Mouse (Mus musculus): Measurements from ENCODE around the gene Taf10. TPM values are rescaled to one million over a fixed set of nuclear protein-coding genes. Genes with fewer than 3 reads are reported as not detected.

Taf10 gene
- total and polyA plus RNA-seq, 3 experiments = 233 to 350 TPM; not detected in 1

DNA sequence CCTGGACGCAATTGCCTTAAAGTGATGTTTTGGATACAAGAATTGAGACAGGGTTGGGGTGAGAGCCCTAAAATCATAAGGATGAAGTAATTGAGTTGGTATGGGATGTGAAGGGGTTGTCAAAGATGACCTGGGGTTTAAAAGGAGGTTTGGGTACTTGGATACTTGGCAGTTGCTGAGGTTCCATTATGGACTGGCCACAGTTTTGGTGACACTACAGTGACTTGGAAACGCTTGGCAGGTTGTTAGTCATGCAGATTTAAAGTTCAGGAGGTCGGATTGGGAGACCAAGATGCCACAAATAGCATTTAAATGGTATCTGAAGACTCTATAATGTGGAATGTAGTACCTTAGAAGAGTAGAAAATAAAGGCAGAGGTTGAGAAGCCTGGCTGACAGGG lies 6.5 kb downstream of the Taf10 start:
- peak overlapping the region; percentile 74 for H3K27ac ChIP-seq (ENCODE audit: control insufficient read depth, low read depth, low read length)
- peak overlapping the region; percentile 77 to 99 for H3K4me3 ChIP-seq (ENCODE audit: control insufficient read depth in 1 of 2, insufficient read depth in 1 of 2, low read depth in 2 of 2, low read length in 2 of 2)
- DNase-seq (ENCODE audit: low read depth, low spot score) = no peak
- H3K79me2 ChIP-seq (ENCODE audit: control insufficient read depth, insufficient read depth, low read length, poor library complexity) = peaks cover 38% of the 10 kb centered on the region
- peak overlapping the region; percentile 91 for H3K9ac ChIP-seq (ENCODE audit: control insufficient read depth, low read depth, low read length, poor library complexity, severe bottlenecking)
- no peak for TF ChIP-seq ELF1 (IDR thresholded peaks at IDR 0.05; ENCODE audit: low read depth, low read length)
- TF ChIP-seq GATA1 (IDR thresholded peaks at IDR 0.05; ENCODE audit: low read depth, low read length) = no peak
- no peak for TF ChIP-seq GABPA (IDR thresholded peaks at IDR 0.05; ENCODE audit: low read depth, low read length)
- no peak for TF ChIP-seq POLR2AphosphoS5 (IDR thresholded peaks at IDR 0.05; ENCODE audit: borderline replicate concordance, low read depth, low read length)
- no peak for TF ChIP-seq MAZ (IDR thresholded peaks at IDR 0.05; ENCODE audit: low read depth, low read length)
- no peak for TF ChIP-seq MXI1 (IDR thresholded peaks at IDR 0.05; ENCODE audit: low read depth, low read length)
- TF ChIP-seq JUND (IDR thresholded peaks at IDR 0.05; ENCODE audit: low read depth, low read length) = no peak
- no peak for TF ChIP-seq NRF1 (IDR thresholded peaks at IDR 0.05; ENCODE audit: insufficient read depth, low read depth, low read length, poor library complexity, severe bottlenecking)
- no peak for TF ChIP-seq MEF2A (IDR thresholded peaks at IDR 0.05; ENCODE audit: extremely low read depth, insufficient replicate concordance, low read depth, low read length, poor library complexity, severe bottlenecking)
- no peak for TF ChIP-seq CHD2 (IDR thresholded peaks at IDR 0.05; ENCODE audit: low read length)
- TF ChIP-seq RAD21 (IDR thresholded peaks at IDR 0.05; ENCODE audit: low read depth, low read length) = no peak
- no peak for TF ChIP-seq MYC (IDR thresholded peaks at IDR 0.05; ENCODE audit: low read depth, low read length)
- TF ChIP-seq POLR2AphosphoS2 (IDR thresholded peaks at IDR 0.05; ENCODE audit: low read length) = no peak
- no peak for TF ChIP-seq CTCF (IDR thresholded peaks at IDR 0.05 in 2 of 3, conservative IDR thresholded peaks at IDR 0.05 in 1 of 3; ENCODE audit: control insufficient read depth in 1 of 3, insufficient read depth in 1 of 3, low read depth in 2 of 3, low read length in 3 of 3, poor library complexity in 1 of 3, severe bottlenecking in 1 of 3)
- TF ChIP-seq TAL1 (IDR thresholded peaks at IDR 0.05; ENCODE audit: low read length) = no peak
- no peaks in the 10 kb centered on the region for H3K9me3 ChIP-seq (replicated peaks; ENCODE audit: insufficient read depth, low read length)
- no peaks in the 10 kb centered on the region for H3K27me3 ChIP-seq (ENCODE audit: control insufficient read depth in 1 of 2, insufficient read depth in 2 of 2, low read length in 2 of 2)
- H3K36me3 ChIP-seq (ENCODE audit: control insufficient read depth in 1 of 2, insufficient read depth in 2 of 2, low read length in 2 of 2) = peaks cover 6 to 23% of the 10 kb centered on the region in 2 experiments
- H3K4me1 ChIP-seq (ENCODE audit: control insufficient read depth in 1 of 2, insufficient read depth in 2 of 2, low read length in 2 of 2) = peaks cover 14 to 21% of the 10 kb centered on the region in 2 experiments

DNA sequence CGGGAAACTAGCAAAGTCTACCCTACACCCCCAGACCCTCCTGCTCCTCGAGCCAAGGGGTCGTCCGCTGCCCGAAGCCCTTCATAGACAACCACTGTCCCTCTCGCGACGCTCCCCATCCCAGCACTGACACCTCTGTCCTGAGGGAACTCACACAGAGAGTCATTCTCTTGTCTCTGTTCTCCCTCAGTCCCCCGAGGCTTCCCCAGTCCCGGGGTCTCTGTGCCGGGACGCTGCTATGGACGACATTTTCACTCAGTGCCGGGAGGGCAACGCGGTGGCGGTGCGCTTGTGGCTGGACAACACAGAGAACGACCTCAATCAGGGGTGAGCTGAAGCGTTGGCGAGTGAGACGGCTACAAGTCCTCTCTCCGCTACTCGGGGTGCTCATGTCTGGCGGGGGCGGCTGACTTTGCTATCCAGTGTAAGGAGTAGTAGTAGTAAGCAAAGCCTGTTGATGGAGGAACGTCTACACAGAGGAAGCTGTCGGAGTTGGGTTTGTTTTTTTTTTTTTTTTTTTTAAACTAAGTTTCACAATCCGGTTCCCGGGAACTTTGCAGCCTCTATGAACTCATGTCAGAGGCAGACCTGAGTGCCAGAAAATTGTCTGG lies 7.1 kb downstream of the Taf10 start, which contains the start of gene Rrp8:
Rrp8 (minus strand) TSS at position 475 of the 611 bp plus-strand sequence.
- no peaks in the 10 kb centered on the region for H3K9me3 ChIP-seq (replicated peaks; ENCODE audit: insufficient read depth, low read length)
- DNase-seq (ENCODE audit: low read depth, low spot score) = peak; percentile 71
- peaks cover 12 to 23% of the 10 kb centered on the region in 2 experiments for H3K36me3 ChIP-seq (ENCODE audit: control insufficient read depth in 1 of 2, insufficient read depth in 2 of 2, low read length in 2 of 2)
- peaks cover 37% of the 10 kb centered on the region for H3K79me2 ChIP-seq (ENCODE audit: control insufficient read depth, insufficient read depth, low read length, poor library complexity)
- peak within 1 kb of the TSS; percentile 74 for H3K27ac ChIP-seq (ENCODE audit: control insufficient read depth, low read depth, low read length)
- H3K9ac ChIP-seq (ENCODE audit: control insufficient read depth, low read depth, low read length, poor library complexity, severe bottlenecking) = peak within 1 kb of the TSS; percentile 96
- no peaks in the 10 kb centered on the region for H3K27me3 ChIP-seq (ENCODE audit: control insufficient read depth in 1 of 2, insufficient read depth in 2 of 2, low read length in 2 of 2)
- peaks cover 14 to 21% of the 10 kb centered on the region in 2 experiments for H3K4me1 ChIP-seq (ENCODE audit: control insufficient read depth in 1 of 2, insufficient read depth in 2 of 2, low read length in 2 of 2)
- peak within 1 kb of the TSS; percentile 77 to 99 for H3K4me3 ChIP-seq (ENCODE audit: control insufficient read depth in 1 of 2, insufficient read depth in 1 of 2, low read depth in 2 of 2, low read length in 2 of 2)
- no peak for TF ChIP-seq USF1 (IDR thresholded peaks at IDR 0.05; ENCODE audit: low read depth, low read length)
- no peak for TF ChIP-seq TCF12 (IDR thresholded peaks at IDR 0.05; ENCODE audit: low read depth, low read length)
- peak; percentile 40 for TF ChIP-seq SIN3A (IDR thresholded peaks at IDR 0.05; ENCODE audit: low read length)
- TF ChIP-seq CHD1 (IDR thresholded peaks at IDR 0.05; ENCODE audit: low read depth, low read length) = no peak
- TF ChIP-seq ZNF384 (IDR thresholded peaks at IDR 0.05; ENCODE audit: low read depth, low read length) = peak; percentile 83

Measured in MEL (cell line).